Mouse (Mus musculus) liver, embryonic 16.5 days (tissue): Measurements from ENCODE around the gene Tmprss6. TPM values are rescaled to one million over a fixed set of nuclear protein-coding genes. Genes with fewer than 3 reads are reported as not detected.

Experiments
- ATAC-seq: fragments of 200-750 bp; cut with Nextera tagmentation; 2 replicates; pipeline ENCODE4 v1.8.0; 2017; ENCODE audit warnings: low read depth, mild to moderate bottlenecking, moderate number of reproducible peaks, moderate library complexity
- H3K27ac ChIP-seq: fragments of 300-500 bp; sonication (generic); 2 replicates; pipeline ENCODE4 v1.5.1; 2014; ENCODE audit warnings: mild to moderate bottlenecking, low read length
- H3K27me3 ChIP-seq: fragments of 300-500 bp; sonication (generic); 2 replicates; pipeline ENCODE4 v1.6.1; 2014; ENCODE audit warnings: low read depth, low read length, mixed read lengths; ENCODE audit not compliant: control insufficient read depth, insufficient read depth
- H3K36me3 ChIP-seq: fragments of 300-500 bp; sonication (generic); 2 replicates; pipeline ENCODE4 v1.6.1; 2014; ENCODE audit warnings: mild to moderate bottlenecking; ENCODE audit not compliant: control insufficient read depth, insufficient read depth
- H3K4me1 ChIP-seq: fragments of 300-500 bp; sonication (generic); 2 replicates; pipeline ENCODE4 v1.6.1; 2014; ENCODE audit warnings: low read depth, low read length, mixed read lengths; ENCODE audit not compliant: control insufficient read depth
- H3K4me2 ChIP-seq: fragments of 300-500 bp; sonication (generic); 2 replicates; pipeline ENCODE4 v1.6.1; 2014; ENCODE audit warnings: low read depth, low read length, mixed read lengths
- H3K4me3 ChIP-seq: fragments of 300-500 bp; sonication (generic); 2 replicates; pipeline ENCODE4 v1.5.1; 2014; ENCODE audit warnings: low read depth, mild to moderate bottlenecking, low read length
- H3K9ac ChIP-seq: fragments of 300-500 bp; sonication (generic); 2 replicates; pipeline ENCODE4 v1.6.1; 2014; ENCODE audit warnings: low read depth, low read length
- H3K9me3 ChIP-seq: fragments of 300-500 bp; sonication (generic); replicated peaks from 2 replicates; pipeline ENCODE4 v1.6.1; 2016; ENCODE audit warnings: low read length; ENCODE audit not compliant: control insufficient read depth
- WGBS: fragments of 180-500 bp; shearing (Covaris S2); extraction: QIAGEN DNeasy Blood & Tissue Kit; methylation state at CpG from one replicate; pipeline ENCODE4 v1.1.7; 2014; ENCODE audit not compliant: insufficient replicate concordance; 5-methylcytosine and 5-hydroxymethylcytosine counted together
- polyA plus RNA-seq: library from polyadenylated mRNA; unstranded; fragments of >200 nt; fragmentation: Nextera tagmentation; extraction: Ambion mirVana; gene quantifications from 2 replicates; pipeline ENCODE4 v1.2.1, GENCODE M21; 2015

Gene Tmprss6
- polyA plus RNA-seq, 1 experiment from 2014 or later, result 33.7 TPM

GRCm38 (mm10) chr15:78457193-78457592 lies 11.2 kb downstream of the Tmprss6 start:
- H3K9me3 ChIP-seq, result no peaks in the 10 kb centered on the region
- H3K27ac ChIP-seq, result no peak overlapping the region
- no peaks in the 10 kb centered on the region for H3K27me3 ChIP-seq
- no peak overlapping the region for H3K4me2 ChIP-seq
- no peaks in the 10 kb centered on the region for H3K36me3 ChIP-seq
- ATAC-seq, result no peak
- no peak overlapping the region for H3K9ac ChIP-seq
- 54% methylated on average over 10 of the region's 10 CpGs for WGBS
- peaks cover 3% of the 10 kb centered on the region; the same call in 1 of the 2 replicates for H3K4me1 ChIP-seq
- H3K4me3 ChIP-seq, result no peak overlapping the region

GRCm38 (mm10) chr15:78456051-78456450 lies 12.4 kb downstream of the Tmprss6 start:
- H3K27ac ChIP-seq, result no peak overlapping the region
- no peak overlapping the region for H3K4me2 ChIP-seq
- ATAC-seq, result 0 out of 2 replicates have a peak, but pooled peaks have one; percentile 36
- H3K36me3 ChIP-seq, result no peaks in the 10 kb centered on the region
- no peak overlapping the region for H3K4me3 ChIP-seq
- no peak overlapping the region for H3K9ac ChIP-seq
- H3K9me3 ChIP-seq, result no peaks in the 10 kb centered on the region
- no peaks in the 10 kb centered on the region for H3K27me3 ChIP-seq
- H3K4me1 ChIP-seq, result peaks cover 3% of the 10 kb centered on the region; the same call in 1 of the 2 replicates
- 55% methylated on average over 7 of the region's 7 CpGs for WGBS

- Histone ChIP-seq H3K27me3 (no peaks in the 10 kb centered on the region), H3K36me3 (no peaks in the 10 kb centered on the region), H3K9ac (no peak overlapping the region), H3K27ac (no peak overlapping the region), H3K9me3 (no peaks in the 10 kb centered on the region), H3K4me2 (no peak overlapping the region), H3K4me3 (no peak overlapping the region), H3K4me1 (peaks cover 7% of the 10 kb centered on the region)
- ATAC-seq, result no peak
- WGBS, result 39% methylated on average over 4 of the region's 4 CpGs
Observed at GRCm38 (mm10) chr15:78455168-78455567, 13.3 kb downstream of the Tmprss6 start.

- Histone ChIP-seq H3K4me1 (peaks cover 27% of the 10 kb centered on the region), H3K9ac (no peak overlapping the region), H3K27me3 (no peaks in the 10 kb centered on the region), H3K9me3 (no peaks in the 10 kb centered on the region), H3K4me3 (no peak overlapping the region), H3K4me2 (no peak overlapping the region), H3K27ac (no peak overlapping the region), H3K36me3 (no peaks in the 10 kb centered on the region)
- WGBS, result 64% methylated on average over 3 of the region's 3 CpGs
- no peak for ATAC-seq
Observed at GRCm38 (mm10) chr15:78452929-78453328, 15.5 kb downstream of the Tmprss6 start.

GRCm38 (mm10) chr15:78451201-78451600 lies 17.2 kb downstream of the Tmprss6 start:
- Histone ChIP-seq H3K9me3 (no peaks in the 10 kb centered on the region), H3K4me3 (no peak overlapping the region), H3K4me2 (no peak overlapping the region), H3K27ac (no peak overlapping the region), H3K27me3 (no peaks in the 10 kb centered on the region), H3K36me3 (no peaks in the 10 kb centered on the region), H3K4me1 (peaks cover 28% of the 10 kb centered on the region), H3K9ac (no peak overlapping the region)
- ATAC-seq, result no peak
- 54% methylated on average over 2 of the region's 2 CpGs for WGBS

- Histone ChIP-seq H3K36me3 (no peaks in the 10 kb centered on the region), H3K27me3 (no peaks in the 10 kb centered on the region), H3K27ac (no peak overlapping the region), H3K9me3 (no peaks in the 10 kb centered on the region), H3K4me3 (no peak overlapping the region), H3K4me2 (no peak overlapping the region), H3K9ac (no peak overlapping the region), H3K4me1 (peaks cover 27% of the 10 kb centered on the region)
- WGBS, result 55% methylated on average over 6 of the region's 6 CpGs
- ATAC-seq, result no peak
Observed at GRCm38 (mm10) chr15:78450419-78450768, 18.0 kb downstream of the Tmprss6 start.

- Histone ChIP-seq H3K9me3 (no peaks in the 10 kb centered on the region), H3K27ac (peak overlapping the region; percentile 22; the same call in 1 of the 2 replicates), H3K27me3 (no peaks in the 10 kb centered on the region), H3K9ac (no peak overlapping the region), H3K36me3 (no peaks in the 10 kb centered on the region), H3K4me2 (no peak overlapping the region), H3K4me3 (no peak overlapping the region), H3K4me1 (peaks cover 27% of the 10 kb centered on the region)
- WGBS, result 14% methylated on average over 7 of the region's 7 CpGs
- peak; percentile 32; the same call in 1 of the 2 replicates for ATAC-seq
Observed at GRCm38 (mm10) chr15:78449694-78450418, 18.6 kb downstream of the Tmprss6 start.

- H3K9me3 ChIP-seq, result no peaks in the 10 kb centered on the region
- no peak overlapping the region; the same call in 1 of the 2 replicates for H3K9ac ChIP-seq
- no peak for ATAC-seq
- no peak overlapping the region for H3K4me3 ChIP-seq
- H3K36me3 ChIP-seq, result no peaks in the 10 kb centered on the region
- no peak overlapping the region for H3K4me2 ChIP-seq
- no peaks in the 10 kb centered on the region for H3K27me3 ChIP-seq
- 33% methylated on average over 6 of the region's 6 CpGs for WGBS
- peaks cover 27% of the 10 kb centered on the region for H3K4me1 ChIP-seq
- peak overlapping the region; percentile 19; the same call in 1 of the 2 replicates for H3K27ac ChIP-seq
Observed at GRCm38 (mm10) chr15:78449131-78449530, 19.3 kb downstream of the Tmprss6 start.

GRCm38 (mm10) chr15:78447746-78448535 lies 20.5 kb downstream of the Tmprss6 start:
- peak overlapping the region; percentile 39 for H3K9ac ChIP-seq
- peak overlapping the region; percentile 49 for H3K4me3 ChIP-seq
- H3K4me1 ChIP-seq, result peaks cover 27% of the 10 kb centered on the region
- no peaks in the 10 kb centered on the region for H3K27me3 ChIP-seq
- peak overlapping the region; percentile 70; the same call in 1 of the 2 replicates for H3K27ac ChIP-seq
- 1% methylated on average over 22 of the region's 22 CpGs for WGBS
- H3K4me2 ChIP-seq, result peak overlapping the region; percentile 80
- ATAC-seq, result peak; percentile 31; the same call in 1 of the 2 replicates
- H3K9me3 ChIP-seq, result no peaks in the 10 kb centered on the region
- H3K36me3 ChIP-seq, result no peaks in the 10 kb centered on the region
